Mouse (Mus musculus) gastrocnemius, postnatal 4 days (tissue): ENCODE data around the gene Hspa5. TPM values are rescaled to one million over a fixed set of nuclear protein-coding genes. Genes with fewer than 3 reads are reported as not detected.
A peak's percentile ranks its signal among the peaks of the same experiment; 100 is the strongest.
"Not testable (repeated sequence)": the region's sequence is repeated elsewhere in the genome, so short reads cannot be mapped to it uniquely, and the experiment has no call there.

ENCODE experiments used
- DNase-seq, 2 experiments: peaks; one replicate each; pipeline ENCODE4 v3.0.0; 2021 to 2022; ENCODE audit warnings: low spot score in 2 of 2, mixed read lengths in 2 of 2
- long read RNA-seq, 2 experiments: library from polyadenylated mRNA; stranded (forward); transcript quantifications; one replicate each; pipeline ENCODE4 v2.0.0; 2021
- total RNA-seq, 2 experiments: library from RNA; stranded (reverse); gene quantifications; 2 replicates each; pipeline ENCODE4 v1.2.3; 2021

Hspa5 gene
- 100 to 1,000 TPM; 303 to 318 TPM for total RNA-seq
- long read RNA-seq, experiment 1, transcript Hspa5-202 (8 exons, 2,613 nt): minor isoform, 70 of 485 reads
- long read RNA-seq, experiment 1, transcript Hspa5-201 (9 exons, 3,672 nt): major isoform, 389 of 485 reads
- long read RNA-seq, experiment 1, partial matches to known transcripts: 11 of 485 reads
- long read RNA-seq, experiment 1, other reads (novel, unspliced or antisense): 14 of 485 reads
- long read RNA-seq, experiment 2, transcript Hspa5-201 (9 exons, 3,672 nt): major isoform, 501 of 648 reads
- long read RNA-seq, experiment 2, transcript Hspa5-202 (8 exons, 2,613 nt): minor isoform, 124 of 648 reads
- long read RNA-seq, experiment 2, partial matches to known transcripts: 12 of 648 reads
- long read RNA-seq, experiment 2, other reads (novel, unspliced or antisense): 10 of 648 reads

DNA sequence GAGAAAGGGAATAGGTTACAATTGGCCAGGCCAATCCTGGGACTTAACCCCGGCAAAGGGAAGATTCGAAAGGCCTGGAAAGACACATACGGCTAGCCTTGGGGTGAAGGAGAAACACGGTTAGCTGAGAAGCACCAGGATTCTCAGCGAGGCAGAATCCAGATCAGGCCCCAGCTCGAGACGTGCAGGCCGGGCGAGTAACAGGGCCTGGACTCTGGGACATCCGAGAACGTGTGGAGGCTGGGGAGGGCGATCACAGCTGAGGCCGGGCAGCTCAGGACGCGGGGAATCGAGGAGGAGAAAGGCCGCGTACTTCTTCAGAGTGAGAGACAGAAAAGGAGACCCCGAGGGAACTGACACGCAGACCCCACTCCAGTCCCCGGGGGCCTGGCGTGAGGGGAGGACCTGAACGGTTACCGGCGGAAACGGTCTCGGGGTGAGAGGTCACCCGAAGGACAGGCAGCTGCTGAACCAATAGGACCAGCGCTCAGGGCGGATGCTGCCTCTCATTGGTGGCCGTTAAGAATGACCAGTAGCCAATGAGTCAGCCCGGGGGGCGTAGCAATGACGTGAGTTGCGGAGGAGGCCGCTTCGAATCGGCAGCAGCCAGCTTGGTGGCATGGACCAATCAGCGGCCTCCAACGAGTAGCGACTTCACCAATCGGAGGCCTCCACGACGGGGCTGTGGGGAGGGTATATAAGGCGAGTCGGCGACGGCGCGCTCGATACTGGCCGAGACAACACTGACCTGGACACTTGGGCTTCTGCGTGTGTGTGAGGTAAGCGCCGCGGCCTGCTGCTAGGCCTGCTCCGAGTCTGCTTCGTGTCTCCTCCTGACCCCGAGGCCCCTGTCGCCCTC is at the start of gene Hspa5:
Hspa5 (plus strand) TSS at position 603 of the 859 bp plus-strand sequence.
- peak; percentile 95 to 99 for DNase-seq

DNA sequence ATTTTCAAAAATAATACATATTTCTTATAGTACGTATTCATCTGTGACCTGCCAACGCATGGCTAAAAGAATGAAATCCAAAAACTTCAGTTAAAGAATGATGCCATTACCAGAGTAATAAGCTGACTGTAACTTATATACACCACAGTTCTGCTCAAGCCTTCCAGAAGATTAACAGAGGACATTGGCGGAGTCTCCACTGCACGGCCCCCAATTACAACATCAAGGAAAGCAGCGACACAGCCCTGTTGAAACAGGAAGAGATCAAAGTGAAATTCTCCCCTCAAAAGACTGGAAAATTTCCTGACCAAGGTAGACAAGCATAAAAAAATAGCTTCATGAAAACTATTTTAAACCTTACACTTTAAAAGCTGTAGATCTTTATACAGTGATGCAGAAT is 46.5 kb upstream of the Hspa5 start:
- DNase-seq: no peak

DNA sequence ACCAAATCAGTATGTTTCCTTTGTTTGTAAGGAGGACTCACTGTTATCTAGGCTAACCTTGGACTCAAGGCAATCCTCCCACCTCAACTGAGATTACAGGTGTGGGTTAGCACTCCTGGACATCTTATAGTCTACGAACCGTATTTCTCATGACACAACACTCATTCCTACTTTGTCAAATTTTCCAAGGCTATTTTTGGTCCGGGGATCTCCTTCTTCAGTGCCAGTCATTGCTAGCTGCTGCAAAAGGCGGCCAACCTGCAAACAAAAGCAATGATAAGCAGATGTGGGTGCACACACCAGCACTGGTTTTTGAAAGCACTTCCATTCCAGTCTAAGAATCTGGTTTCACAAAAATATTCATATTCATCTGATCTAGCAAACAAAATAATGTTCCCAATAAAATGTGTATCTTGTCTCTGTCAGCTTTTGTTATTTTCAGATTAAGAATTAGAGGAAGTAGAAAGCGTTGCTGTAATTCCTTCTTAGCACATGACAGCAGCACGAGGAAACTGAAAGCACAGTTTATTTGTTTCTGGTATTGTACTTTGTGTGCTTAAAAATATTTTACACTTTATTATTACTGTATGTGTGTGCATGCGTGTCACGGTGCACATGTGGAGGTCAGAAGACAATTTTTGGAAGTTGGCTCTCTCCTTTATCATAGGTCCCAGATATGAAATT is 44.6 kb upstream of the Hspa5 start:
- no peak for DNase-seq

GRCm38 (mm10) chr2:34736626-34737025 is 35.1 kb upstream of the Hspa5 start:
- no peak for DNase-seq

DNA sequence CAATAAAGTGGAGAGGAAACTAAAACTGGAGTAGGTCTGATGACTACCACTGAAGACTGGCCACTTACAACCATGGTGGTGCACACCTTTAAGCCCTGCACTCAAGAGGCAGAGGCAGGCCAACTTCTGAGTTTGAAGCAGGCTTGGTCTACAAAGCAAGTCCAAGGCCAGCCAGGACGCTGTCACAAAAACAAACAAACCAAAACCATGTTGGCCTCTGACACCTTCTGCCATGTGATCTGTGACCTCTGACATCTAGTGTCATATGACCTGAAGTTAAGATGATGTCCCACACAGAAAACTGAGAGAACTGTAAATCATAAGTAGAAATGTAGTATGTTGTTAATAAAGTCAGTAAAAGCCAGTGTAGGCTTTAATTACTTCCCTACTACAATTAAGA is 33.9 kb upstream of the Hspa5 start:
- no peak for DNase-seq

- no peak for DNase-seq
Measured at GRCm38 (mm10) chr2:34739684-34740391, 31.9 kb upstream of the Hspa5 start.

DNA sequence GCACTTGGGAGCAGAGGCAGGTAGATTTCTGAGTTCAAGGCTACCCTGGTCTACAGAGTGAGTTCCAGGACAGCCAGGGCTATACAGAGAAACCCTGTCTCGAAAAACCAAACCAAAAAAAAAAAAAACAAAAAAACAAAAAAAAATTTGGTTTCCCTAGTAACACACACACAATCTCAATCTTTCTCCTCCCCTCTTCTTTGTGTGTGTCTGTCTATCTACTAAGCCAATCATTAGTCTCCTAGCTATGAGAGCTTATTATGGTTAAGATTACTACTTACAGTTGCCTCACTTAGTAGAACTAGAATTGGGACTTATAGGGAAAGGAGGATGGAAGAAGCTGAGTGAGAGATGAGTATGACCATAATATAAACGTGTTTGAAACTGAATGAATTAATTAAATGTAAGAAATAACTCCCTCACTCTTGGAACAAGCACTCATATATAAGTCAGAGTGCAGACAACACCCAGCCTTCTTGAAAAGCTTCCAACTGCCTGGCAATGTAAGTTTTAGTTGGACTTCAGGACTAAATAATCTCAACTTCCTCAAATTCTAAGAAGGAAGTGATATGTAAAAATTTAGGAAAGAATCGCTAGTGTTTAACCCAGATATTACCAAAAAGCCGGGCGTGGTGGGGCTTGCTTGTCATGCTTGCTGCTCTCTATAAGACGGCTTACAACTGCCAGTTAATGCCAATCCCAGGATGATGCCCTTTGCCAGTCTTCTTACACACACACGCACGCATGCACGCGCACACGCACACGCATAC is 30.2 kb upstream of the Hspa5 start:
- DNase-seq: no peak

- DNase-seq: no peak
Measured at GRCm38 (mm10) chr2:34742675-34743074, 29.1 kb upstream of the Hspa5 start.

GRCm38 (mm10) chr2:34744476-34744875 is 27.3 kb upstream of the Hspa5 start:
- DNase-seq: no peak

- no peak for DNase-seq
Measured at GRCm38 (mm10) chr2:34745673-34746072, 26.1 kb upstream of the Hspa5 start.

- no peak for DNase-seq
Measured at GRCm38 (mm10) chr2:34748479-34748878, 23.3 kb upstream of the Hspa5 start.

DNA sequence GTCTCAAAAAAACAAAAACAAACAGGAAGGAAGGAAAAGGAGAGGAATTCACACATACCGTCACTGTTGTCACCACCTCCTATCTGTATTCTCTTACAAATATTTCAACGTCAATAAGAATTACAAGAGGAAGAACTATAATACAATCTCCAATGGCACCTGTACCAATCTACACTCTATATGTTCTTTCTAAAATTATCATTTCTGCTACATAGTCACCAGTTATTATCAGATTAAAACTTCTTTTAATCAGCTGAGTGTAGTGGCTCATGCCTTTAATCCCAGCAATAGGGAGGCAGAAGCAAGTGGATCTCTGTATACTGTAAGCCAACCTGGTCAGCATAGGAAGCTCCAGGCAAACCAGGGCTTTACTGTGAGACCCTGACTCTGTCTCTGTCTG is 21.5 kb upstream of the Hspa5 start:
- no peak for DNase-seq

GRCm38 (mm10) chr2:34753811-34754550 is 17.8 kb upstream of the Hspa5 start:
- peak; percentile 86 to 91 for DNase-seq

DNA sequence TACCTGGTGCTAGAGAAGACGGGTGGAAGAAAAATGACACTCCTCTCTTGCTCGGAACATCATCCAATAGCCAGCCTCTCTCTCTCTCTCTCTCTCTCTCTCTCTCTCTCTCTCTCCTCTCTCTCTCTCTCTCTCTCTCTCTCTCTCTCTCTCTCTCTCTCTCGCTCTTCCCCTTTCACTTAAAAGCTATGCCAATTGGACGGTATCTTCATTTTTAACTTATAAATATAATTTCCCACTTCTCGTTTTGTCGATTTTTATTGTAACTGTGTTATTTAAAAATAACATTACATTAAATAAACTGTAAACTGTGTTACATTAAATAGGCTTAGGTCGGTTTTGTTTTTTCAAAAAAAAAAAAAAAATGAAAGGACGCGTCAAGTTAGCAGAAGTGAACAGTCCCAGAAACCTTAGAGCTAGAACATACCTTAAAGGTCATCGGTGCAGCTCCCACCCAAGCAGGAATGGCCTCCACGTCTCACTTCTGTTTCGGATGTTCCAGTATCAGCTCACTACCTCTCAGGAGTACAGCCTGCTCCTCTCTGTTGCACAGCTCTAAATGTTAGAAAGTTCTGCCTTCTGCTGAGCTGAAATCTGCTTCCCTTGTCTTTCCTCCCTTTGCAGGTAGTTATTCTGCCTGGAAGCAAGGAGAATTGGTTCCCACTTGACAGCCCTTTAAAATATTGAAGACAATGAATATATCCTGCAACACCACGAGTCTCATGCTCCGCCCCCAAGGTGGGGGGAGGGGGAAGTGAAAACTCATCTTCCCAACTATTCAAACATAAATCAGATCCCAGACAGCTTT is 17.0 kb upstream of the Hspa5 start, which contains the start of gene Gapvd1:
Gapvd1 (minus strand) TSS at position 682 of the 808 bp plus-strand sequence.
- DNase-seq: no peak

- DNase-seq: no peak
Measured at GRCm38 (mm10) chr2:34757341-34757740, 14.4 kb upstream of the Hspa5 start.

DNA sequence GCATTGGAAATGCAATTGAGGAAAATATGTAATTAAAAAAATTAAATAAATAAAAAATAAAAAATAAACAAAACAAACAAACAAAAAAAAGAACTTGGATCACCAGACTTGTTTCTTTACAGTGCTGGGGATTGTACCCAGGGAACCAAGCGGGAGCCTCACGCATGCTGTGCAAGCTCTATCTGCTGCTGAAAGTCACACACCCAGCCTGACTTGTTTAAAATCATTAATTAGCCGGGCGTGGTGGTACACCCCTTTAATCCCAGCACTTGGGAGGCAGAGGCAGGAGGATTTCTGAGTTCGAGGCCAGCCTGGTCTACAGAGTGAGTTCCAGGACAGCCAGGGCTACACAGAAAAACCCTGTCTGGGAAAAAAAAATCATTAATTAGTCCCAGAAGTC is 10.5 kb upstream of the Hspa5 start:
- not testable (repeated sequence) for DNase-seq

GRCm38 (mm10) chr2:34762174-34762573 is 9.6 kb upstream of the Hspa5 start:
- no peak for DNase-seq

DNA sequence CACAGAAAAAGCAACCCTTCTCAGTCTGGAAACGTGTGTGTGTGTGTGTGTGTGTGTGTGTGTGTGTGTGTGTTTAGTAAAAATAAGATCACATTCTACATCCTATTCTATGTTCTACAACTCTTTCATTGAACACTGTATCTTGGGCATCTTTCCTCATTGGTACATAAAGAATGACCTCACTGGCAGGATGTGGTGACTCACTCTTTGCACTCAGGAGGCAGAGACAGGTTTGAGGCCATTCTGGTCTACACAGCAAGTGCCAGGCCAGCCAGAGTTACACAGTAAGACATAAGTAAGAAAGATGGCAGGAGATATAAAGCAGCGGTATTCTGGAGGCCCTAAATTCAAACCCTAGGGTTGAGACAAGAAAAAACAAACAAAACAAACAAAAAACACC is 8.9 kb upstream of the Hspa5 start:
- DNase-seq: no peak

DNA sequence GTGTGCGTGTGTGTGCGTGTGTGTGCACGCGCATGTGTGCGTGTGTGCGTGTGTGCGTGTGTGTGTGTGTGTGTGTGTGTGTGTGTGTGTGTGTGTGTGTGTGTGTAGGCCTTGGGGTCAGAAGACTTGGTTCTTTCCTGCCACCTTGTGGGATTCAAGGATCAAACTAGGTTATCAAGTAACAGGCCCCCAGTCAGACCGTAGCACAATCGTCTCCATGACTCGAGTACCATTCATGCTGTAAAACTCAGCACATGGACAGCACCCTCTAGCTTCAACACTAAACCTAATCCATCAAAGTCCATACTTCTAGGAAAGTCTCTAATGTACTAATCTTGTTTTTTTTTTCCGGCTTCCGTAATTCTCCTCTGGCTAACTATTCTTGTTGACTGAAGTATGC is 7.0 kb upstream of the Hspa5 start:
- DNase-seq: no peak
